Mouse (Mus musculus): ENCODE data around the gene Dlgap4. TPM values are rescaled to one million over a fixed set of nuclear protein-coding genes. Genes with fewer than 3 reads are reported as not detected.

Dlgap4 gene
- polyA plus RNA-seq, 1 experiment from 2014 or later = 119 TPM

DNA sequence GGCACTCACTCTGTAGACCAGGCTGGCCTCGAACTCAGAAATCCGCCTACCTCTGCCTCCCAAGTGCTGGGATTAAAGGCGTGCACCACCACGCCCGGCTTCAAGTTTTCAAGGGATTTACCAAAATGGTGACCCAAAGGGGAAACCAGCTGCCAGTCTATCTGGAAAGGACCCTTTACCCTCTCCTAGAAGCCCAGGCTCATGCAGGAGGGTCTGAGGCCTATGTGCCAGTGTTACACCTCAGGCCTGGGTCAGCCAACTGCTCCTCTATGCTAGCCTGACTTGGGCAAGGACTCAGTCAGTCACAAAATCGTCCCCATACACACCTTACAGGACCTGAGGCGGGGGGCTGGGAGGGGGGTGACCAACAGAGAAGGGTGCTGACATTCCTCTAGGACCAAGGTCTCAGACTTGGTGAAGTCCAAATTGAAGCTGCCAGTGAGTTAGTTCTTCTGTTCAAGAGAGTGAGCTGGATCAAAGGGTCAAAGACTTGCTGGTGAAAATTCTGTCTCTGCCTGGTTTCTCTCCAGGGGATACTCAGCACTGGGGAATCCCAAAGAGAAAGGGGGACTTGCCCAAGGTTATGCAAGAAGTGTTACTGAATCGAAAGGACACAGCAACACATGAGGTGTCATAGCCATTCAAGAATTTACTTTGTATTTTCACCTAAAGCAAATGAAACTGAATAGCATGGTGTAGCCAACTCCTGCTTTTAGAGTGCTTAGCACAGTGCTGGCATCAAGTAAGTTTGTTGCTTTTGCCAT lies 106.2 kb downstream of the Dlgap4 start:
- Histone ChIP-seq H3K4me1 (ENCODE audit: control insufficient read depth, insufficient read depth, low read length) (peaks cover 9% of the 10 kb centered on the region; the same call in 1 of the 2 replicates), H3K36me3 (replicated peaks; ENCODE audit: control insufficient read depth, insufficient read depth, low read depth, low read length) (no peaks in the 10 kb centered on the region)

DNA sequence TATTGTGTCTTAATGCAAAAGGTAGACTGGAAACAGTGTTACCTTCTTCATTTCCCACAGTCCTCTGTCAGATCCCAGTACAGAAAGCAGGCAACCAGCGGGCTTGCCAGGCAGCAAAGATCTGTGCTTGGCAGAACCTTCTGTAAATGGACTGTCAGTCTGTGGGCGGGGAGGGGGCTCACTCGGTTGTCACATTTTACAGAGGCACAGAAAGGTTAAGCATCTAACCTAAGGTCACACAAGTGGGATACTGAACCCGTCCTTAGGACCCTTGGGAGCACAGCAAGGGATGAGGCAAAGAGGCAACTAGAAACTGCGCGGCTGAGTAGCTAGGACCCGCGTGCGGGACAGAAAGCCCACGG lies 106.8 kb downstream of the Dlgap4 start:
- peaks cover 12% of the 10 kb centered on the region; the same call in 1 of the 2 replicates for H3K4me1 ChIP-seq (ENCODE audit: control insufficient read depth, insufficient read depth, low read length)

More for the DNA sequence above, 106.2 kb downstream of the Dlgap4 start:
- Histone ChIP-seq H3K9me3 (replicated peaks; ENCODE audit: control insufficient read depth, low read length) (no peaks in the 10 kb centered on the region), H3K4me3 (ENCODE audit: low read depth, low read length) (peak overlapping the region; percentile 98), H3K27ac (replicated peaks; ENCODE audit: low read depth, low read length) (no peak overlapping the region; the same call in 1 of the 2 replicates), H3K27me3 (ENCODE audit: control insufficient read depth, insufficient read depth, low read length) (no peaks in the 10 kb centered on the region), H3K9ac (replicated peaks; ENCODE audit: low read length) (peak overlapping the region; percentile 97), H3K4me2 (ENCODE audit: low read depth, low read length) (peak overlapping the region; percentile 78)
- WGBS = 83% methylated on average over 8 of the region's 8 CpGs
- DNase-seq (ENCODE audit: low spot score) = no peak
- no peak for ATAC-seq (replicated peaks; ENCODE audit: insufficient number of reproducible peaks, low FRiP score, low TSS enrichment, low read depth)

DNA sequence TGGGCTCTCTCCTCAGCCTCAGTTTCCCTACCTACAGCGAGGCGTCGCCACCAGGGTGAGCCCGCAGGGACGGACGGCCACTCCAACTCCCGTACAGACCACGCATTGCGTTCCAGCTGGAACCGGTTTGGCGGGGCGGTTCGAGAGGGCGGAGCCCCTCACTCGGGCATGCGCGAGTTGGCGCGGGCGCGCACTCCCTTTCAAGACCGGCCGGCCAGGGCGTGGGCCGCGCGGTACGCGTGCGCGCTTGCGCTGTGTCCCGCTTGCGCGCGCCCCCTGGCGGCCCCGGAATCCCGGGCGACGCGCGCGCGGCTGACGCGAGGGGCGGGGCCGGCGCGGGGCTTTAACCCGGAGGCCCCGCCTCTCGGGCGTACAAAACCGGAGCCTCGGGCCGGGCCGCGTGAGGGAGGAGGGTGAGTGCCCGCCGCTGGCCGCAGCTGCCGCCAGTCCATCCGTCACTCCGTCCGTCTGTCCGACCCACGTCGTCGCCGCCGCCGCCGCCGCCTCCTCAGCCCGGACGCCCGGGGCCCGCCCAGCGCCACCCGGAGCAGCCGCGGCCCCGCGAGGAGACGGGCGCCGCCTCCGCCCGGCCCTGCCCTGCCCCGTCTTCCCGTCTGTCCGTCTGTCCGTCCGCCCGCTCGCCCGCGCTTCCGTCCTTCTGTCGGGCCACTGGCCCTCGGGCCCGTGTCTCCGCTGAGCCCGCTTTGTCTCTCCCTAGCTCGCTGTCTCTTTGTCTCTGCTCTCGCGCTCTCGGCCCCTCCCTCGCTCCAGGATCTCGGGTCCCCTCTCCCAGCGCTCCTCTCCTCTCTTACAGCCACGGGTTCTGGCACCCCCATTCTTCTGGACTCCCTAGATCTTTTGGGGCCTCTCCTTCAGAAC lies 107.4 kb downstream of the Dlgap4 start:
- Histone ChIP-seq H3K4me2 (ENCODE audit: low read depth, low read length) (peak overlapping the region; percentile 86), H3K4me1 (ENCODE audit: control insufficient read depth, insufficient read depth, low read length) (peaks cover 14% of the 10 kb centered on the region)
- WGBS = 0% methylated on average over 72 of the region's 114 CpGs

More for the DNA sequence above, 106.8 kb downstream of the Dlgap4 start:
- no peaks in the 10 kb centered on the region for H3K27me3 ChIP-seq (ENCODE audit: control insufficient read depth, insufficient read depth, low read length)
- WGBS = 1% methylated on average over 10 of the region's 10 CpGs
- DNase-seq (ENCODE audit: low spot score) (no peak), ATAC-seq (replicated peaks; ENCODE audit: insufficient number of reproducible peaks, low FRiP score, low TSS enrichment, low read depth) (no peak)
- peak overlapping the region; percentile 98 for H3K4me3 ChIP-seq (ENCODE audit: low read depth, low read length)
- H3K9me3 ChIP-seq (replicated peaks; ENCODE audit: control insufficient read depth, low read length) = no peaks in the 10 kb centered on the region
- no peaks in the 10 kb centered on the region for H3K36me3 ChIP-seq (replicated peaks; ENCODE audit: control insufficient read depth, insufficient read depth, low read depth, low read length)
- peak overlapping the region; percentile 78 for H3K4me2 ChIP-seq (ENCODE audit: low read depth, low read length)
- peak overlapping the region; percentile 97 for H3K9ac ChIP-seq (replicated peaks; ENCODE audit: low read length)
- peak overlapping the region; percentile 47; the same call in 1 of the 2 replicates for H3K27ac ChIP-seq (replicated peaks; ENCODE audit: low read depth, low read length)

DNA sequence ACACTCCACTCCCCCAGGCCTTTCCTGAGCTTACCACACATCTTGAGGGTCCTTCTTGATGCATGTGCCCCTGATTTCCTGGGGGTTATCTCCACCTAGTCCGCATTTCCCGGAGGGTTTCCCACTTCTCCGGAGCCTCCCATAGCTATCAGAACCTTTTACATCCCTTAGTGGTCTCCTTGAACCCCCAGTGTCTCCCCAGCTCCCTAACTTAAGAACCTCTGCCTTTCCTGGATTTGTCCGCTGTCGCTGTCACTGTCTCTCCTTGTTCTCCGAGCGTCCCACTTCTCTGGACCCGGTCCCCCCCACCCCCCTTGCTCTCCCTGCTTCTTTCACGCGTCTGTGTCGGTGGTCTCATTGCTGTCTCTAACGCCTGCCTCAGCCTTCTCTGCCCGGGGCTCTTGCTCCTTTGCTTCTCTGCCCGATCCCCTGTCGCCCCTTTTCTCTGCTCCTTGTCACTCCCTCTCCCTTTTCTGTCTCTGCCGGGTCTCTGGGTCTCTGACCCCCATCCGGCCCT lies 108.1 kb downstream of the Dlgap4 start:
- 1% methylated on average over 17 of the region's 17 CpGs for WGBS

More for the DNA sequence above, 107.4 kb downstream of the Dlgap4 start:
- Histone ChIP-seq H3K9me3 (replicated peaks; ENCODE audit: control insufficient read depth, low read length) (no peaks in the 10 kb centered on the region), H3K4me3 (ENCODE audit: low read depth, low read length) (peak overlapping the region; percentile 98), H3K27ac (replicated peaks; ENCODE audit: low read depth, low read length) (peak overlapping the region; percentile 83), H3K27me3 (ENCODE audit: control insufficient read depth, insufficient read depth, low read length) (no peaks in the 10 kb centered on the region), H3K9ac (replicated peaks; ENCODE audit: low read length) (peak overlapping the region; percentile 97), H3K36me3 (replicated peaks; ENCODE audit: control insufficient read depth, insufficient read depth, low read depth, low read length) (no peaks in the 10 kb centered on the region)
- ATAC-seq (replicated peaks; ENCODE audit: insufficient number of reproducible peaks, low FRiP score, low TSS enrichment, low read depth) (peak; percentile 83), DNase-seq (ENCODE audit: low spot score) (peak; percentile 97)

DNA sequence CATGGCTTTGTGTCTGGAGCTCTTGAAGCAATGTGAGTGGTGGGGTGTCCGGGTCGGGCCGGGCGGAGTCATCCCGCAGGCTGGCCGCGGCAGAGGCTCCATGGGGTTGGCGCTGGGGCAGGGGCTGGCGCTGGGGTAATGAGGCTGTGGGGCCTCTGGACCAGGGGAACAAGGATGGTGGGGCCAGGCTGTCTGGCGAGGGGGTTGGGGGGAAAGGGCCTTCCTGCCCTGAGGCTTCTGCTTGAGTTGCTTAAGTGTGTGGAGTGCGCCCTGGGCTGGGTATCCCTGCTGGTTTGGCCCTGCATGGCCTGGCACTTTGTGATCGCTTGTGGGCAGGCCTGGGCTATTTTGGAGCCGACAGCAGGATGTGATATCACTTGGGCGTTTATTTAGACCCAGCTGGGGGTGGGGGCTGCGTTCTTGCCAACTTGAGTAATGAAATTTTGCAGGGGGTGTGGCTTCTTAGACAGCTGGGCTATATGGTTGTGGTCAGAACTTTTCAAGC lies 108.6 kb downstream of the Dlgap4 start:
- H3K4me1 ChIP-seq (ENCODE audit: control insufficient read depth, insufficient read depth, low read length) = peaks cover 22% of the 10 kb centered on the region
- ATAC-seq (replicated peaks; ENCODE audit: insufficient number of reproducible peaks, low FRiP score, low TSS enrichment, low read depth) = no peak

More for the DNA sequence above, 108.1 kb downstream of the Dlgap4 start:
- H3K4me3 ChIP-seq (ENCODE audit: low read depth, low read length) = peak overlapping the region; percentile 98
- ATAC-seq (replicated peaks; ENCODE audit: insufficient number of reproducible peaks, low FRiP score, low TSS enrichment, low read depth) = no peak
- peak overlapping the region; percentile 83 for H3K27ac ChIP-seq (replicated peaks; ENCODE audit: low read depth, low read length)
- peak overlapping the region; percentile 86 for H3K4me2 ChIP-seq (ENCODE audit: low read depth, low read length)
- no peaks in the 10 kb centered on the region for H3K9me3 ChIP-seq (replicated peaks; ENCODE audit: control insufficient read depth, low read length)
- H3K36me3 ChIP-seq (replicated peaks; ENCODE audit: control insufficient read depth, insufficient read depth, low read depth, low read length) = no peaks in the 10 kb centered on the region
- H3K9ac ChIP-seq (replicated peaks; ENCODE audit: low read length) = peak overlapping the region; percentile 97
- DNase-seq (ENCODE audit: low spot score) = peak; percentile 41
- peaks cover 18% of the 10 kb centered on the region for H3K4me1 ChIP-seq (ENCODE audit: control insufficient read depth, insufficient read depth, low read length)
- no peaks in the 10 kb centered on the region for H3K27me3 ChIP-seq (ENCODE audit: control insufficient read depth, insufficient read depth, low read length)

DNA sequence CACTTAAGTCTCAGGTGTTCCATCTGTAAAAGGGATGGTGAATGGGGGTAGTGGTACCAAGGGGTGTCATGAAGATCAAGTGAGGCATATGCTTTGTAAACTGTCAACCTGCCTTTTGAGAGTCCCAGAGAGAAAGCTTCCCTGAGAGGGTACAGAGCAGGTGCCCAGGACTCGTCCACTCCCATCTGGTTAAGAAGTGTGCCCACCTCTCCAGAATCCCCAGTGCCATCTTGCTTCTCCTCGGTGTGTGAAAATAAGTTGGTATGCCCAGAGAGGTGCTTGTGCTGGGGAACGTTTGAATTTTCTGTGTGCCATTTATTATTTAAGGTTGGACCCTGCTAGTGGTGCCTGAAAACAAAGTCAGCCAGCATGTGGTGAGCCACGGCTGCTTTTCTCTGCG lies 109.2 kb downstream of the Dlgap4 start:
- no peak for DNase-seq (ENCODE audit: low spot score)
- H3K9me3 ChIP-seq (replicated peaks; ENCODE audit: control insufficient read depth, low read length) = no peaks in the 10 kb centered on the region
- no peaks in the 10 kb centered on the region for H3K27me3 ChIP-seq (ENCODE audit: control insufficient read depth, insufficient read depth, low read length)
- ATAC-seq (replicated peaks; ENCODE audit: insufficient number of reproducible peaks, low FRiP score, low TSS enrichment, low read depth) = no peak
- H3K36me3 ChIP-seq (replicated peaks; ENCODE audit: control insufficient read depth, insufficient read depth, low read depth, low read length) = no peaks in the 10 kb centered on the region
- peak overlapping the region; percentile 98 for H3K4me3 ChIP-seq (ENCODE audit: low read depth, low read length)
- 64% methylated on average over 5 of the region's 5 CpGs for WGBS
- H3K4me2 ChIP-seq (ENCODE audit: low read depth, low read length) = peak overlapping the region; percentile 86
- H3K9ac ChIP-seq (replicated peaks; ENCODE audit: low read length) = peak overlapping the region; percentile 97; the same call in 1 of the 2 replicates
- no peak overlapping the region for H3K27ac ChIP-seq (replicated peaks; ENCODE audit: low read depth, low read length)
- peaks cover 17% of the 10 kb centered on the region for H3K4me1 ChIP-seq (ENCODE audit: control insufficient read depth, insufficient read depth, low read length)

More for the DNA sequence above, 108.6 kb downstream of the Dlgap4 start:
- peak overlapping the region; percentile 97 for H3K9ac ChIP-seq (replicated peaks; ENCODE audit: low read length)
- H3K4me3 ChIP-seq (ENCODE audit: low read depth, low read length) = peak overlapping the region; percentile 98
- no peaks in the 10 kb centered on the region for H3K9me3 ChIP-seq (replicated peaks; ENCODE audit: control insufficient read depth, low read length)
- peak overlapping the region; percentile 86 for H3K4me2 ChIP-seq (ENCODE audit: low read depth, low read length)
- peak overlapping the region; percentile 83 for H3K27ac ChIP-seq (replicated peaks; ENCODE audit: low read depth, low read length)
- DNase-seq (ENCODE audit: low spot score) = peak; percentile 52
- H3K36me3 ChIP-seq (replicated peaks; ENCODE audit: control insufficient read depth, insufficient read depth, low read depth, low read length) = no peaks in the 10 kb centered on the region
- 0% methylated on average over 15 of the region's 15 CpGs for WGBS
- no peaks in the 10 kb centered on the region for H3K27me3 ChIP-seq (ENCODE audit: control insufficient read depth, insufficient read depth, low read length)

DNA sequence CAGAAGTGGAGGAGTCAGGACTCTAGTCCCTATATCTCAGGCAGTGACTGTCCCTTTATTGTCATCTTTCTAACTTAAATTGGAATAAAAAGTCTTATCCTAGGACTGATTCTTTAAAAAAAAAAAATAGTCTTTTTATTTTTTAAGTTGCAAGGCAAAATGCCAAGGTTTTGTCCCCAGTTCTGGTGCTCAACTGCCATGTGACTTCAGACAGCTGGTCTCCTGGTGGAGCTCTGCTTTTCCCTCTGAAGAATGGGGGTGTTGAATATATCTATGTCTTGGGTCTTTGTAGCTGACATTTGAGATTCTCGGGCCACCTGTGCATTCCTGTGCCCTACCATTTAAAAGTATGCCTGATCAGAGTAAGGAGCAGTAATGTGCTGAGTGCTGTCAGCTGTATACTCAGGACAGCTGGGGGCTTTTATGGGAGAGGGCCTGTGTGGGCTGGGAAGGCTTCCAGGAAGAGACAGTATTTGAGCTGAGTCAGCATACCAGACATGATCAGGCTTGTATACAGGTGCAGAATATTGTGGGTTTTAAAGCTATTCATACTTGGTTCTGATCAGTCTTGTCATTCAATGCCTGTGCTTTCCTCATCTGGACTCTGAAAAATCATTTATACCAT lies 110.5 kb downstream of the Dlgap4 start:
- Histone ChIP-seq H3K4me2 (ENCODE audit: low read depth, low read length) (no peak overlapping the region), H3K4me3 (ENCODE audit: low read depth, low read length) (no peak overlapping the region), H3K9ac (replicated peaks; ENCODE audit: low read length) (no peak overlapping the region), H3K27ac (replicated peaks; ENCODE audit: low read depth, low read length) (no peak overlapping the region), H3K9me3 (replicated peaks; ENCODE audit: control insufficient read depth, low read length) (no peaks in the 10 kb centered on the region), H3K36me3 (replicated peaks; ENCODE audit: control insufficient read depth, insufficient read depth, low read depth, low read length) (no peaks in the 10 kb centered on the region; the same call in 1 of the 2 replicates), H3K4me1 (ENCODE audit: control insufficient read depth, insufficient read depth, low read length) (peaks cover 14% of the 10 kb centered on the region), H3K27me3 (ENCODE audit: control insufficient read depth, insufficient read depth, low read length) (no peaks in the 10 kb centered on the region)
- ATAC-seq (replicated peaks; ENCODE audit: insufficient number of reproducible peaks, low FRiP score, low TSS enrichment, low read depth) (no peak), DNase-seq (ENCODE audit: low spot score) (peak; percentile 17)
- 64% methylated on average over 1 of the region's 1 CpGs for WGBS
